Mouse (Mus musculus): ENCODE results near the gene Rab4a.

Rab4a gene

DNA sequence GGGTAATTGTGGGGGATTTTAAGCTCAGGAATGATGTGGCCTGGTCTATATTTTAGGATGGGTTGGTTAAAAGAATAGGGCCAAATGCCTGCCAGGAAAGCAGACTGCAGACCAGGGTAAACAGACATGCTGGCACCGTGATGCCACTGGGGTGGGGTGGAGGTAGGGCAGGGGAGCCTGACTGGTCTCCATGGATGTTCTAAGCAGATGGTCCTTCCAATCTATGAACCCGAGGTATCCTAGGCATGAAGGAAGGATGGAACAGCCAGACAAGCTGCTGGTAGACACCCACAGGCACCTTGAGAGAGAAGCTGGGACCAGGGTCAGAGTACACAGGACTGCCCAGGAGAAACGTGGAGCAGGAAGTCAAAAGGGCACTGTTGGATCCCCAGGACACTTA, 41.8 kb downstream of the Rab4a start:
- in situ Hi-C loops (cut with MboI, MseI): no loop called here

DNA sequence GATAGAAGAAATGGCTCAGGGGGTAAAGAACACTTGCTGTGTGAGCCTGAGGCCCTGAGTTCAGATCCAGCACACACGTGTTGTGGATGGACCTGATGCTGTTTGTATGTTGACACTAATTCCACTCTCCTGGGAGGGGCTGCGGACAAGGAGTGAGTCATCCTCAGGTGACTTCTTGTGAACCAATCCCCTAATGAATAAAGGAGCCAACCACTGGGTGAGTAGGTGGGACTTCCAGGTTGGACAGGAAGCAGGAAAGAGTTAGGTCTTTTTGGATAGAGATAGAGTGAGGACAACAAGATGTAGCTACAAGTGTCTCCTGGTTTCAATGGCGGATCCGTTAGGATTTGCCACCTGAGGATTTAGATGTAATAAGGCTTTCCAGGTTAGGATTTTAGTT, 43.6 kb downstream of the Rab4a start:
- in situ Hi-C loops (cut with MboI, MseI): no loop called here

DNA sequence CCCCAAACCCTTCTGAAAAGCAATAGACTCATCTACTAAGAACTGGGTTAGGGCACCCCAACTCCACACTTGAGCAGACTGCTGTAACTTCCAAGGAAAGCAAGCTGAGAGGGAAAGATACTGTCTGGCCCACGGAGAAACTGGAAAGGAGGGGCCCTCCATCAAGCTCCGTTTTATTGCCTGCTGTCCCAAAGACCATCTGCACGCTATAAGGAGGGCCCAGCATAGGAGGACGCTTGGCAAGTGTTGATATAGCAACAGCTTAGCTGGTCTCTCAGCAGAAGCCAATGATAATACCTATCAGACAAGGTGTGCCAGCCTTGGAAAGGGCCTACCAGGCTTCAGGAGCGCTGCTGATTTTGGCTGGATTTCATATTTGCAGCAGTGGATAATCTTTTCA, 45.8 kb downstream of the Rab4a start:
- in situ Hi-C loops (cut with MboI, MseI): no loop called here

GRCm38 (mm10) chr8:123854252-123854651, 48.5 kb downstream of the Rab4a start:
- in situ Hi-C loops (cut with MboI, MseI): no loop called here

GRCm38 (mm10) chr8:123854733-123855475, 49.1 kb downstream of the Rab4a start:
- in situ Hi-C loops (cut with MboI, MseI): no loop called here

GRCm38 (mm10) chr8:123857361-123857760, 51.6 kb downstream of the Rab4a start:
- in situ Hi-C loops (cut with MboI, MseI): no loop called here

GRCm38 (mm10) chr8:123858574-123858940, 52.8 kb downstream of the Rab4a start:
- in situ Hi-C loops (cut with MboI, MseI): no loop called here

GRCm38 (mm10) chr8:123858941-123859647, 53.3 kb downstream of the Rab4a start:
- in situ Hi-C loops (cut with MboI, MseI): no loop called here

- in situ Hi-C loops (cut with MboI, MseI): no loop called here
These were observed 54.0 kb downstream of the Rab4a start, which contains the start of gene Ccsap for GRCm38 (mm10) chr8:123859648-123860259. TSS of gene Ccsap (minus strand) at chr8:123860209.

DNA sequence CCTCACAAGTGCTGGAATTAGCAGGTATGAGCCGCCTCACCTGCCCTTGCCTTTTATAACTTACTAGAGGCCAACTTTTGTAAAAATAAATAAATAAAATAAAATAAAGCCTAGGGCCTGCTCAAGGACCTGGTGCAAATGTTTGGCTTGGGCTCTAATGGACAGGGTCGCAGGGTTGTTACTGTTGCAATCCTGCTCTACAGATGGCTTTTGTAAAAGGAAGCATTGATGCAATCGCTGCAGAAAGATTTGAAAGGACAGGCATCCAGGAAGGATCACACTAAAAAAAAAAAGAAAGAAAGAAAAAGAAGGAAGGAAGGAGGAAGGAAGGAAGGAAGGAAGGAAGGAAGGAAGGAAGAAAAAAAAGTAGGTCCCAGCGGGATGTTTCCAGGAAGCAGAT, 54.6 kb downstream of the Rab4a start:
- in situ Hi-C loops (cut with MboI, MseI): no loop called here

DNA sequence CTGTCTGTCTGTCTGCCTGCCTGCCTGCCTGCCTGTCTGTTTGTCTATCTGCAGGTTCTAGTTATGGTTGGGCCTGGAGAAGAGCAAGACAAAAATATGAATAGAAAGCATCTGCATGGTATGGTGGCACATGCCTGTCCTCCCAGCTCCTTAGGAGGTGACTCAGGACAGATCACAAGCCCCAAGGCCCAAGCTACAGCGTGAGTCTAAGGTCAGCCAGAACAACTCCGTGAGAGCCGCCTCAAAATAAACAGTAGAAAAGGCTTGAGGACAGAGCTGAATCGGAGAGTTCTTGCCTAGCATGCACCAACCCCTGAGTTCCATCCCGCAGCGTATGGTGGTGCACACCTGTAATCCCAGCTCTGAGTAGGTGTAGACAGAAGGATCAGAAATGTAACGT, 60.0 kb downstream of the Rab4a start:
- in situ Hi-C loops (cut with MboI, MseI): no loop called here

DNA sequence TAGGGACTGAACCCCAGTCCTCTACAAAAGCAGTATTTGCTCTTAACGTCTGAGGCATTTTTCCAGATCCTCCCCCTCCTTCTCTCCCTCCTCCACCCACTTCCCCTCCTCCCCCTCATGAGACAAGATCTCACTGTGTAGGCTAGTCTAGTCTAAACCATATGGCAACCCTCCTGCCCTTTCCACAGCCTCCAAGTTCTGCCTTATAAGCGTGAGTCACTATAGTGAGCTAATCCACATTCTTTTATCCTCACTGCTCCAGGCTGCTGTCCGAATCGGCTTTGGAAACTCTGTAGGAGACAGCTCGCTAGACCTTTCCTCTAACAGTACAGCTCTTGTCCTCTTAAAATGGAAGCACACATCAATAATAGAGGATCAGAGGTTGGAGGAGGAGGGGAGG, 61.2 kb downstream of the Rab4a start:
- in situ Hi-C loops (cut with MboI, MseI): no loop called here

DNA sequence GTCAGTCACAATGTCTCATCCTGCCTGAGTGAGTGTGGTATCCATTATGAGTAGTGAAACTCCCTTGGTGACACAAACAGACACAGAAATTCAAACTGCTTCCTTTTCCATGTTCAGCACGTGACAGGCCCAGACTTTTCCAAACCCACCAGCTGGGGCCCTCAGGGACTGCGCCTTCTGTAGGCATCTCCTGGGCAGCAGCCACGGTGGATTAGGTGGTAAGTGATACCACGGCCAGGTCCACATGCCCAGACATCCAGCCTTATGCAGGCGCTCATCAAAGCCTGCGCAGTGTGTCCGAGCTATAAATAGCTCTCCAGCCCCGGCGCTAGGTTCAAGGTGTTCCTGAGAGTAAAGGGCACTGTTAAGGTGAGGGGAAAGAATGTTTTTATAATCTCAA, 66.3 kb downstream of the Rab4a start:
- in situ Hi-C loops (cut with MboI, MseI): no loop called here

- in situ Hi-C loops (cut with MboI, MseI): no loop called here
These were observed 67.6 kb downstream of the Rab4a start for GRCm38 (mm10) chr8:123873364-123873763.

GRCm38 (mm10) chr8:123874324-123874723, 68.5 kb downstream of the Rab4a start:
- in situ Hi-C loops (cut with MboI, MseI): no loop called here

DNA sequence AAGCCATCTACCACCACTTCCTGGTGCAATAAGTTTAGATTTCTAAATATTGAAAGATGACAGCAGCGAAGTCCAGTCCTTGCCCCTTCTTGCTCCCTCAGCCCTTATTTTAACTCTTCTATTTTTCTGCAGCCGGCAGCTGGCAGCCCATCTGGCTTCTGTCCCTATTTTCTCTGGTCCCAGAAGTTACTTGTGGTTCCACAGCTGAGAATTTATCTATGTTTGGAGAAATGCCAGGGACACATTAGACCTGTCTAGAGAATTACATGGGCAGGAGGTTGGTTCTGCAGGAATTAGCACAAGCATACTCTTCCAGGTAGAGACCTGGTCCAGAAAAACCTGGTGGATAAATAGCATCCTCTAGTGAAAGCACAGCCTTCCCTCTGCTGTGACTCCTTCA, 72.1 kb downstream of the Rab4a start:
- in situ Hi-C loops (cut with MboI, MseI): no loop called here

DNA sequence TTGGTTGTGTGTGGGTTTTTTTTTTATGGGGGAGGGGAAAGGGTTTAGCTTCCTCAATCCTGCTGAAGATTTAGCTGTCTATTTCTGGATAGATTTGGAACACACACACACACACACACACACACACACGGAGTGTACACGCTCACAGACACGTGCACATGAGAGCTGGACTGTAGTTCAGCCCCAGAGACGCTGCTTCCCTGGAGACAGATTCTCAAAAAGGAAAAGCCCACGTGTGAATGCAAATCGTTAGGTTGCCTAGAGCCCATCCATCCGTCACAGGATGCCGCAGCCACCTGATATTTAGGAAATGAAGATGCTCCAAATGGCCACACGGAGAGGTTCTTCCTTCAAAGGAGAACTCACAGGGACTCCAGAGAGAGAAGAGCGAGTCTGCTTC, 74.5 kb downstream of the Rab4a start:
- in situ Hi-C loops (cut with MboI, MseI): no loop called here

DNA sequence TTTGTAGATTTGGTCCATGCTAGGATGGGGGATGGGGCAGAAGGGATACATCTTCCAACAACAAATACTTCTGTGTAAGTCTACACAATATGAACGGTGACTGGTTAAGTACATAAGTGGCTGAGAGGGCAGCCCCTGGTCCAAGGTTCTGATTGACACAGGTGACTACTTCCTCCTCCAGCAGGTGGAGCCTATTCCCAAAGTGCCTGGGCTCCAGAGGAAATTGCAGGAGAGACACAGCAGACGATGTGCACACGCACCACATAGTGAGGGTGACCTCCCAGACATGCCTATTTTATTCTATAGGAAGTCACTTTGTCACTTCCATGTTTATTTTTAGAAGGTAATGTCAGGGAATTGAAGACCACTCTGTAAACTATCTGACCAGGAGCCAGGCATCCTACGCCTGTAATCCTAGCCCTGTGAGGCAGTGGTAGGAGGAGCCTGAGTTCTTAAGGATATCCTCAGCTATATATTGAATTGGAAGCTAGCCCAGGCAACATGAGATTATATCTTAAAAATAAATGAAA, 75.1 kb downstream of the Rab4a start:
- in situ Hi-C loops (cut with MboI, MseI): no loop called here

DNA sequence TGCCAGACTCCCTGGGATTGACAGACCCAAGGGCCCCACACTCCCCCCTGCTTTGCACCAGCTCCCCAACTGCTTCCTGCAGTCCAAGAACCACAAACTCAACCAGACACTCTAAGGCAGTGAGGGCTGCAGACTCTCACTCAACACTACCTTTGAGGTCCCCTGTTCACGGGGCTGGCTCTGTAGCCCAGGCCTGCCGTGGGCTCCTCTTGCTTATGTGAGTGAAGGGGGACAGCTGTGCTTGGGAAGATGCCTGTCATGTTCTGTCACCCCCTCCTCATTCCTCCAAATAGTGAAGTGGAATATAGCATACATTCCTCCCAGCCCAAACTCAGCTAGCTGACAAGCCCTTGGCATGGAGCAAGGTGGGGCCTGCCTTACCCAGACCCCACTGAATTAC, 76.6 kb downstream of the Rab4a start:
- in situ Hi-C loops (cut with MboI, MseI): no loop called here

DNA sequence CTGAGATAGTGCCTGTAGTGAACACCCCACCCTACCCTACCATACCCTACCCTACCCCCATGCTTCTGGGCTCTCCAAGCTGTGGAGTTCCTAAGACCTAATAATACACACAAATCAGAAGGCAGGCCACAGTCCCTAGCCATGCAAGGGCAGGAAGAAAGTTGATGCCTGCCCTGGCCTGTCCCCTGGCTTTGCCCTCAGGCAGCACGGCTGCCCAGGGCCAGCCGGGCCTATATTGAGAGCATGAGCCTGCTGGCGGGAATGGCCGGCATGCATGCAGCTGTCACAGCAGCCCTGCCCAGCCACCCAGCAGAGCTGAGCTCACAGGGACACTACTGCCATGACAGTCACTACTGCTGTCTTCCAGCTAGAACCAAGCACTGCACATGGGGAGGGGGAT, 77.3 kb downstream of the Rab4a start:
- in situ Hi-C loops (cut with MboI, MseI): no loop called here
